Mouse (Mus musculus) granulocyte monocyte progenitor cell, adult 5-6 weeks (primary cell): ENCODE data around the gene 6430628N08Rik. TPM values are rescaled to one million over a fixed set of nuclear protein-coding genes. Genes with fewer than 3 reads are reported as not detected.

Source experiments
- ATAC-seq: replicated peaks from 2 replicates; pipeline ENCODE4 v1.8.0; 2016; ENCODE audit warnings: mild to moderate bottlenecking, moderate TSS enrichment, inconsistent platforms; ENCODE audit not compliant: poor library complexity, severe bottlenecking
- total RNA-seq, 2 experiments: library from RNA; stranded (forward) in 1 of 2; stranded (reverse) in 1 of 2; fragments of 200-712, 200-1000 nt in 1 of 2; fragments of >200 nt in 1 of 2; fragmentation: Nextera tagmentation in 1 of 2; gene quantifications; 2 replicates each; pipeline ENCODE4 v1.2.3; 2014 to 2017

6430628N08Rik gene
- not detected in 2 replicates for total RNA-seq (2014; fragmentation: Nextera tagmentation)
- not detected in 2 replicates for total RNA-seq (2017)

- peak; percentile 51 for ATAC-seq
These were observed at the start of gene 6430628N08Rik for GRCm38 (mm10) chr4:115890553-115890952. Gene 6430628N08Rik (plus strand): TSS chr4:115890665.

- ATAC-seq = no peak
These were observed 49.6 kb upstream of the 6430628N08Rik start for GRCm38 (mm10) chr4:115840842-115841241.

- ATAC-seq = no peak
These were observed 43.8 kb upstream of the 6430628N08Rik start for GRCm38 (mm10) chr4:115846656-115847055.

DNA sequence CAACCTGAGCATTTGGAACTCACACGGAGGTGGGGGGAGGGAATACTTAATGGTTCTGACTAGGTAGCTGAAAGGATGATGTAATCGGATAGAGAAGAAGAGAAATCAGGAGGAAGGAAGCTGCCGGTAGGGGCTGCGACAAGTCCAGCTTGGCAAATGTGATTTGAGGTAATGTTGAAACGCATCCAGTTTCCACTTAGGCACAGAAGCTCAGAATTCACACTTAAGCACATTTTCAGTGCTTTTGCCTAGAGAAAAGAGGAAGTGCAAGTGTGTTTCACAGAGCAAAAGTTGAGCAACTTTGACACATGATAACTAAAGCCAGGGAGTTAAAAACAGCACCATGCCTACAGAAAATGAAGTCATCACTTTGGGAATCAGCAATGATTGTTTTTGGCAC lies 43.1 kb upstream of the 6430628N08Rik start:
- peak; percentile 89 for ATAC-seq

- peak; percentile 49 for ATAC-seq
These were observed 42.4 kb upstream of the 6430628N08Rik start for GRCm38 (mm10) chr4:115848083-115848482.

- peak; percentile 20 for ATAC-seq
These were observed 41.3 kb upstream of the 6430628N08Rik start for GRCm38 (mm10) chr4:115848990-115849677.

DNA sequence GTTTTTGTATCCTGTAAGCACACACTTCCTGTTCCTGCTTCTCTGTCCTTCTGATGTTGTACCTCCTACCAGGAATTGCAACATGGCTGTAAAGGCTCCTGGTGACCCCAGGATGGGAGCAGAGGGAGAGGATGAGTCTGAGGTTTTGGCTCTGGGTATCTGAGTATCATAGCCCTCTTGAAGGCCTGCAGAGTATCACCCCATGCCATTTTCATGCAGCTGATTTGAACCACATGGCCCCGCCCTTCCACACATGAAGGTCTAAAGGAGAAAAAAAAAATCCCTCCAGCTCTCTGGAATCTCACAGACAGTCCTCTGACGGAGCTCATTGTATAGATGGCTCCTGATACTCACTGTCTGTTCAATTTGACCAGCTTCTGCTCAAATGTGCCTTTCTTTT lies 40.4 kb upstream of the 6430628N08Rik start:
- ATAC-seq = peak; percentile 31

DNA sequence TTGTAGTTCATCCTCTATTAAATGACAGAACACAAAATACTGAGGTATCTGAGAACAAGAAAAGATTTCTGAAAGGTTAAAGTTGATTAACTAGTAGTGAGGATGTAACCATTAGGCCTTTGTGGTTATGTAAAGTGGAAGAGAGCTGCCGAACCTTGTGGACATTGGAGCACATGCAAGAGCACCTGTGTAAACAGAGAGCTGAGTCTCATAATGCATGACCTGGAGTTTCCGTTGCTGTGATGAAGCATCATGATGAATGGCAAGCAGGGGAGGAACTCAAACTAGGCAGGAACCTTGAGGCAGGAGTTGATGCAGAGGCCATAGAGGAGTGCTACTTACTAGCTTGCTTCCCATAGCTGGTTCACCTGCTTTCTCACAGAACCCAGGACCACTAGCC lies 39.8 kb upstream of the 6430628N08Rik start:
- no peak for ATAC-seq

GRCm38 (mm10) chr4:115851569-115851968 lies 38.9 kb upstream of the 6430628N08Rik start:
- ATAC-seq = no peak

GRCm38 (mm10) chr4:115855100-115855499 lies 35.4 kb upstream of the 6430628N08Rik start:
- no peak for ATAC-seq

DNA sequence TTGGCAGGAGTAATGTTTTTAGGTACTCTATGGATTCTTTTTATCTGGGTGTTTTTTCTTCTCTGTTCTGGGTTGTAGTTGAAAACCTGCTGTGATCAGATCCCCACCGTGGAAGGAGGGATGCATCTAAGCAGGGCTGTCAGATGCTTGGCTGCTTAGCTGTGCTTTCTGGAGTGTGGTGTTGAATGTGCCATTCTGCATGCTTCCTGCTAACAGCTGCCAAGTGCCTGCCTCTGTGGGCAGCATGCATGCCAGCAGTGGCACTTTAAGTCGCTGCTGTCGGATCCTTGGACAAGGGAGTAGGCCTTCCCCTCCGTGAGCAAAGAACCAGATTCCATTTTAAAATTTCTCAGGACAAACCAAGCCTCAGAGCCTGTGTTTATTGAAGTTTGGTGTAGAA lies 34.9 kb upstream of the 6430628N08Rik start:
- ATAC-seq = no peak

DNA sequence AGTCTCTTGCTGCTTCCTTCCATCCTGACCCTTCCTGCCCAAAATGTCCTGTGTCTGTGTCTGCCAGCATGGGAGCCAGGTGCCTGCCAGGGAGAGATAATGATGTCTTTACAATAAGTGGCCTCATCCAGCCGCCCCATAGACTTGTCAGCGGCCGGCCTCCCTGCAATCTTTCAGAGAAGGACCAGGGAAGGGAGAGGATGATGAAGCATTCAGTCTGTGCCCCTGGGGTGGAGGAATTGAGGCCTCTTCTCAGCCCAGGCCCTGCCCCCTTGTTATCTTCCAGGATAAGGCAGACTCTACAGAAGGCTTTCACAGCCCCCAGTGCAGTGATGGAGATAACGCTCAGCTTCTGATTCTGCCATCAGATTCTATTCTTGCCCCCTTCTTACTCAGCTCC lies 34.2 kb upstream of the 6430628N08Rik start:
- no peak for ATAC-seq

DNA sequence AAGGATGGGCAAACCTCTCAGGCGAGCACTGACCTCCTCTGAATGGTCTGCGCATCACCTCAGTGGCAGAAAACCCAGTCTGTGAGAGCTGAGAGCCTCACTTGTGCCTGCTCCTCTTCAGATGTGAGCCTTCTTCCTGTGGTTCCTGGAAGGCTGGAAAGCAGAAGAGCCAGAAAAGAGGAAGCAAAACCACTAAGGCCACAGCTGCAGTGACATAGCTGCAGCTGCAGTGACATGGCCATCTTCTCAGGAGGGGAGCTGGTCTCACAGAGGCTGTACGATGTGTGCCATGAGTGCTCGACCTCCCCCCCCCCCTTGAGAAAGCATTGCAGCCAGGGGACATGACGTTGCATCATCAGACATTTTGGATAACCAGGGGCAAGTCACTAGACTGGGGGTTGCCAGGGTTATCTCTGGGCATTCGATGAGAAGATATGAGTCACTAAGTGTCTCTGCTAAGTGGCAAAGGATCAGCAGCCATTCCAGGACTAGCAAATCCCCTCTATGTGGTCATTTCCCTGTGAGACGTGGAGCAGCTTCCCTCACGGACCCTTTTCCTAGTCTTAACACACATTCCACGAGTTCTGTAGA lies 33.1 kb upstream of the 6430628N08Rik start:
- peak; percentile 98 for ATAC-seq

DNA sequence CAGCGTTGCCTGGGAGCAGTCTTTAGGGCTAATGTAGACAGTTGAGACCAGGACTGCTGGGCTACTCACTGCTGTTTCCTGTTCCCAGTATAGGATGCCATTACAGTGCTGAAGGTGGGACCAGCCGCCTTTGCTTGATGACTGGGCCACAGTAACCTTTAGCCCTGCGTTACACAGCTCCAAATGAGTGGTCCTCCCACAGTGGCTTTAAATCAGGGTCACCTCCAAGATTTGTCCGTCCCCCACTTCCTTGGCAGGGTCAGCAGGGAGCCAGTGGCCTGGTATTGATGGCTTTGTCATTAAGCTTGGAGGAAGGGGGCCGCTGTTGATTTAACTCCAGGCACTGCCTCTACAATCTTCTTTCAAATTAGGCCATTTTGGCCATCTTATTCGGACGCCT lies 27.1 kb upstream of the 6430628N08Rik start:
- no peak for ATAC-seq

GRCm38 (mm10) chr4:115863880-115864279 lies 26.6 kb upstream of the 6430628N08Rik start:
- ATAC-seq = no peak

- ATAC-seq = no peak
These were observed 20.8 kb upstream of the 6430628N08Rik start for GRCm38 (mm10) chr4:115869512-115870210.

DNA sequence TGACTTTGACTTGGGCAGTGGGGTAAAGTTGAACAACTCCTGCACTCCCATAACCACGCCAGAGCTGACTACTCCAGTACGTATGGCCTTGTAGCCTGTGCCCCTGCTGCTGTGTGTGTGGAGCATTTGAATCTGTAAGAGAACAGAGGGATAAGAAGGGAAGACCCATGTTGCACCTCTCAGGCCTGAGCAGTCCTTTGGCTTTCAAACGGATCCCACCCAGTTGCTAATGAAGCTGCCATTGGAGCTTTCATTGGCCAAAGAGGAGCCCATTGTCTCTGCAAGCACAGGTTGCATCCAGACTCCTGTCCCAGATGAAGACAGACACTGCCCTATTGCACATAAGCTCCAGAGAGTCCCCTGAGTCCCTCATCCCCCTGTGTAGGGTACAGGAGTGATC lies 17.2 kb upstream of the 6430628N08Rik start:
- no peak for ATAC-seq

DNA sequence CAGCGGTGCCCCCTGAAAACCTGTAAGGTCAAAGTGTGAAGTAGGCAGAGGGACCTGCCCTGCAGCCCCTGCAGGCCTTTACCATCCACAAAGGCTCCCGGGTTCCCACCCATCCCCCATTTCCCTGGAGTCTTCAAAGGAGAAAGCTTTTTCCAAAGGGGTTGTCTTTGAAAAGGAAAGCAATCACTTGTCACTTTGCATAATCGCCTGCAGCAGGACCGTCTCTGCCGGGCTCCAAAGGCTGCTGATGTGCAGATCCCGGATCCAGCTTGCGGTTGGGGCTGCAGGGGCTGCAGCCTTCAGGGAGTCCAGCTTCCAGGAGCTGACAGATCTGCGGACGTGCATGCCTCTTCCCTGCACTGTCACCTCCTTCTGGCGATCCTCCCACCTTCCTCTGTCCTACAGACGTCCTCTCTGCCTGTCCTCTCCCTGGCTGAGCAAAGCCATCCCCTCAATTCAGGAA lies 12.2 kb upstream of the 6430628N08Rik start:
- no peak for ATAC-seq

DNA sequence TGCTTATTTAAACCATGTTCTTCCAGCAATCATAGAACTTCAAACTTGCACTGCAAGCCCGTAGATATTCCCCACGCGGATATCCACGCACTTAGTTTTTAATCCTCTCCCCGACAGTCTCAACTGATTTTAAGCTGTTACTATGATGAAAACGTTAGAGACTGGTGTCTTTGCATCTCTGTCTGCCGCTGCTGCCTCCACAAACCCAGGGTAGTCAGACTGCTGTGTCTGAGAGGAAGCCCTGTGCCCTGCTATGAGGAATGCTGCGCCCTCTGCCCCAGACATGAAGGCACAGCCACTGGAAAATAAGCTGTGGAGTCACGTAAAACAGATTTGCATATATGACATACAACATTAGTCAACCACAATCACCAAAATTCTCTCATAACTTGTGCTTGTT lies 11.6 kb upstream of the 6430628N08Rik start:
- no peak for ATAC-seq

DNA sequence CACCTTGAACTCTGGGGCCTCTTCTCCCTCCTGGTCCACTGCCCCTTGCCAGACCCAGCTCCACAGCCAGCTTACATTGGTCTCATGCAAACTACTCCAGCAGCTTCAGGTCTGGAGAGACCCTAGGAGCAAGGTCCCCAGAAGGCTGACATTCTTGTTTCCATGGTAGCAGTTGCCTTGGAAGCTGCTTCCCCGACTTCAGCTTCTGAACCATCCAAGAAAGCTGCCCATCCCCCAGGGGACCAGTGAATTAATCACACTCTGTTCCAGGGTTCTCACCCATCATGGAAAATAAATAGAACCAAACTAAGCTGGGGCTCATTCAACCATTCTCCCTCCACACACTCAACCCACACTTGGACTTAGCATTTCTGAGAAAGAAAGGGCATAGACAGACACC lies 9.3 kb upstream of the 6430628N08Rik start:
- no peak for ATAC-seq

GRCm38 (mm10) chr4:115882195-115882594 lies 8.3 kb upstream of the 6430628N08Rik start:
- no peak for ATAC-seq
